Mouse (Mus musculus): ENCODE results near the gene Spag7.

- TF ChIP-seq CTCF (IDR thresholded peaks at IDR 0.05; ENCODE audit: borderline replicate concordance, extremely low read depth, insufficient read depth, insufficient read length) (no peak), POLR2A (IDR thresholded peaks at IDR 0.05; ENCODE audit: borderline replicate concordance, extremely low read depth, insufficient read depth, insufficient read length, poor library complexity, severe bottlenecking) (no peak)
Measured at GRCm38 (mm10) chr11:70637764-70638163, 31.5 kb downstream of the Spag7 start.

Measured in brain, embryonic 14.5 days (tissue).